Mouse (Mus musculus) ovary, adult 18-20 months (tissue): ENCODE measurements around the gene Msi2.

Experiments
- DNase-seq: peaks from one replicate; pipeline ENCODE4 v3.0.0; 2022; ENCODE audit warnings: low spot score, mixed read lengths

The Msi2 gene

DNA sequence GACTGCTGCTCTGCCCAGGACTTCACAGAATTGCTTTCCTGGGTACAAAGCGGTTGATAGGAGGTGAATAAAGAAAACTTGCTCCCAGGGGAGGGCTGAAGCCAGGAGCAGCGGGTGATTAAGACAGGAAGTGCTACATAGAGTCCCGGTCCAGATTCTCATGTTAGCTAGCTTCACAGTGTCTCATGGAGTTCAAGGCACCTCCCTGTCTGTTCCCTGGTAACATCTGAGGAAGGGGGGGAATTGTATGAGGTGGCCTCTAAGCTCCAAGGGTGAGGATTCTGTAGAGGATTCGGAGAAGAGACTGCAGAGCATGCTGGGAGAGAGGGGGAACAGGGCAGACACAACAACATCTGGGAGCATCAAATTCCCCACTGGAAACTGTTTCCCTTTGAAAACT is 233.2 kb downstream of the Msi2 start:
- DNase-seq = no peak

DNA sequence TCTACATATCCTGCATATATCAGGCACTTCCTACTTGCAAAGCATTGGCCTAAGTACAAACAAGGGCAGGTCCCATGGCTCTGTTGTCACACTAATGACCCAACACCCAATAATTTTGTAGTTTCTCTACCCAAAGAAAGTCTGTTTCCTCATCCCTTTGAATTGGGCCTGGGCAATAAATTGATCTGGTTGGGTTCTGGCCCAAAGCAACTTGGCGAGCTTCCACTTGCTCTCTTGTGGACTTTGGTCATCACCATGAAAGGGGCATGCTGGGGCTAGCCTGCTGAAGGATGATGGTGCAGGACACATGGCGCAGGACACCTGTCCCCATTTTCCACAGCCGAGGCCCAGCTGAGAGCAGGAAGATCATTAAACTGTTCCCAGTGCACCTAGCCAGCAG is 234.3 kb downstream of the Msi2 start:
- DNase-seq = no peak

DNA sequence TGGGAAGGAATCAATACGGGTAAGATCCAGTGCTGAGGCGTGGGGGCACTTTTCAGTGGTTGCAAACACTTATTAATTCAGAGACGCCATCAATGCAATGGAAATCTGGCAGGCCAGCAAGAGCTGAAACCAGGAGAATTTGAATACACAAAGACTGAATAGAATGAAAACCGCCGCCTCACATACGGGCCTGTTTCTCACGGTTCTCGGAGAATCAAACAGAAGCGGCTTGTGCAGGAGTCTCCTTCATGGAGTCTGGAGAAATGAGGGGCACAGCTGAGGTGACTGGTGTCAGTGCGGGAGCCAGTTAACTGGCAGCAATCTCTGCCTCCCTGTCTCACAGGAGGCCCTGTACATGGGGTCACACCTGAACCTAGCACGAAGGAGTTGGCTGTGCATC is 235.7 kb downstream of the Msi2 start:
- DNase-seq = no peak

DNA sequence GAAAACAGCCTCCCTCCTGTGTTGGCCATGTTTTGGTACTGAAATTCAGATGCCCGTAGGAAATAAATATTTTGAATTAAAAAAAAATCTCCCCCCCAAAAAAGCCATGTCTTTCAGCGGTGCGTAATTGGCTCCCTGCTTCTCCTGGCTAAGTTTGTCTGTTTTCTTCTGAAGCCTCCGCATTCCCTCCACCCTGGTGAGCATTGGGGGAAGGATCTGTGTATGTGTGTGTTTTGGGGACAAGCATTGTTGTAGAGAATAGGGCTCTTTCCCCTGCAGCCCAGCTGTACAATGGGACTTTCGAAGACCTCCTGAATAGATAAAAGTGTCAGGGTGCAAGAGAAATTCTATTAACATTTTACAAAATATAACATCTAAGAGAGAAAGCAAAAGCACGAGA is 236.1 kb downstream of the Msi2 start:
- no peak for DNase-seq

DNA sequence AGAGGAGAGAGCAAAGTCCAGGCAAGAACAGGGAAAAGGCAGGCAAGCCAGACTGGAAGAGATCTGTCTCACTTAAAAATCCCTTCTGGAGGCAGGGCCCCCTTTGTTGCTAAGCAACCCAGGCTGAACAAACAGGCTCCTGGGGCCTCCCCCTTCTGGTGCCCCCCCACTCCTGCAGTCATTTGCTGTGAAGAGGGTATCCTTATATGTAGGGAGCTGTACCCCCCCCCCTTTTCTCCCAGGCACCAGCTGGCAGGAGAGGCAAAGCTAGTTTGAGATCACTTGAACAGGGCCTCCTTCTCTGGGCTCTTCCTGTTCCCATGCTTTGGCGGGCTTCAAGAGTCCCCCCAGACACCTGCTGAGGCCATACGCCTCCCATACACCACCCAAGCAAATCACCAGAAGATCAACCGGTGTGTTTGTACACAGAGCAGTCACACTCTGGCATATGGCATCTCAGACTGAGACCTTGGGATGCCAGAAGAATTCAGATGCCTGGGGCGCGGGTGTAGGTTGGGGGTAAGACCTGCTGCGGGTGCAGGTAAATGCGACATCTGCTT is 236.6 kb downstream of the Msi2 start:
- no peak for DNase-seq

DNA sequence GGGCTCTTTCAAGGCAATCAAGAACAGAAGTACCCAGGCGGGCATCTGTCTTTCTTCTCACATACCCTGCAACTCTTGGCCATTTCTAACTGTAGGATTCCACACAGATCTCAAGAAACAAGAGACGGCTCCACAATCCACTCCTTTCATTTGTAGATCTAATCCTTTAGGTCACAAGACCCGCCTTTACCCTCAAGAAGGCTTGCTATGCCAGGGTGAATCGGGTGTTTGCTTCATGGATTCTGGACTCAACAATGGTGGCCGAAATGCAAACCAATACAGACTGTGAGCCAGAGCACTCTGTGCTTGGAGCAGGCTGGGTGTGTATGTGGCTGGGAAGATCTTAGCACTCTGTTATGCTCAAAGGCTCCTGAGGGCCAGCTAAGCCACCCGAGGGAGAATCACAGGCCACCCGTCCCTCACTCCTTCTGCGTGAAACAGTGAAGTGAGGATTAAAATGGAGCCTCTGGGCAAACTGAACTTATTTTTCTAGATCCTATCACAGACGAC is 237.2 kb downstream of the Msi2 start:
- DNase-seq = no peak

DNA sequence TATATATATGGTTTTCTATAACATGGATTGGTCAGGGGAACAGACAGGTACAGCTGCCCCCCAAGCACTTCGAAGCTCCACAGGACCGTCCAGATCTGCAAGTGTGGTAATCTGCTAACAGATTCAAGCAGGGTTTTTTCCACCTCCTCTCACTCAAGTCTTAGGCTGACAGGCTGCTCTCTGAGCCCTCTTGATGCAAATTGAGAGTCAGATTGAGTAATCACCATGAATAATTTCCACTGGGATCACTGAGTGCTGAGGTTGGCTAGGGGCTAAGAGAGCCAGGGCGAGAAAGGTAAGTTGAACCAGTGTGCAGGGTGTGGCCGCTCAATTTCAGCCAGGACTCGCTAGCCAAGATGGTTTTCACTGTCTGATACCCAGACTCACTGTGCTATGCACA is 238.8 kb downstream of the Msi2 start:
- DNase-seq = no peak

DNA sequence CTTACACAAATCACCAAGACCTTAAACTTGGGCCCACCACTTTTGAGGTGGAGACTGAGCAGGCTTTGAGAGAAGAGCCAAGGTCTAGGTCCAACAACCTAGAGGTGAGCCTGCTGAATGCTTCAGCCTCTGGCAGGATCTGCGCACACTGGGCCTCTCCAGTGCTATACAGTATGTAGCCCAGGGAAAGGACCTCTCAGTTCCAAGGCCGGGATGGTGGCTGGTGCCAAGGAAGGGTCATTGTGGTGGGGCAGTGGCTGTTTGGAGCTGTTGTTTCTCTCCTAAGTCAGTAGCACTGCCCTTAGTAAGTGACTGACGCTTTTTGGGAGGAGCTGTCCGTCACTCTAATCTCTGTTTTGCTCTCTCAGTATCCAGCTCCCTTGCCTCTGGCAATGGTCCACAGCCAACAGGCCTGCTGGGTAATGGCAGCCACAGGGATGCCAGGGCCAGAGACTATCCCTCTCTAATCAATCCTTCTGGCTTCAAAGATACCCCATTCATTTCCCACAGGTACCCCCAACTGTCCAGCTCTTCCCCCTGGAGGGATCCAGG is 243.3 kb downstream of the Msi2 start:
- peak; percentile 24 for DNase-seq

DNA sequence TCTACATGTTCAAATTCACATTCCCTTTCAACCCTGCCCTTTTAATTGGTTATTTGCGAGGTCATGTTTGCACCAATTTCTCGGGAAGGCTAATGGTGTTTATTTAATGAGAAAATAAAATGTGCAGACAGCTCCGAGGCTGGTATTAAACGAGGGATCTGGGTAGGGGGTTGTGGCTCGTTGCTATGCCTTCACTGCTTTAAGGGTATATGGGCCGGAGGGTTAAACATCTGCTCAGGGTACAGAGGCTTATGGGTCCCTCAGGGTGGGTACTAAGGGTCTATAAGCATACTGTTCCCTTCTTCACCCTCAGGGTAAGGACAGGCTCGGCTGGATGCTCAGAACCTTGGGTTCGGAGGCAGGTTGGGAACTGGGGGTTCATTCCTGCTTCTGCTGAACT is 245.6 kb downstream of the Msi2 start:
- DNase-seq = no peak

DNA sequence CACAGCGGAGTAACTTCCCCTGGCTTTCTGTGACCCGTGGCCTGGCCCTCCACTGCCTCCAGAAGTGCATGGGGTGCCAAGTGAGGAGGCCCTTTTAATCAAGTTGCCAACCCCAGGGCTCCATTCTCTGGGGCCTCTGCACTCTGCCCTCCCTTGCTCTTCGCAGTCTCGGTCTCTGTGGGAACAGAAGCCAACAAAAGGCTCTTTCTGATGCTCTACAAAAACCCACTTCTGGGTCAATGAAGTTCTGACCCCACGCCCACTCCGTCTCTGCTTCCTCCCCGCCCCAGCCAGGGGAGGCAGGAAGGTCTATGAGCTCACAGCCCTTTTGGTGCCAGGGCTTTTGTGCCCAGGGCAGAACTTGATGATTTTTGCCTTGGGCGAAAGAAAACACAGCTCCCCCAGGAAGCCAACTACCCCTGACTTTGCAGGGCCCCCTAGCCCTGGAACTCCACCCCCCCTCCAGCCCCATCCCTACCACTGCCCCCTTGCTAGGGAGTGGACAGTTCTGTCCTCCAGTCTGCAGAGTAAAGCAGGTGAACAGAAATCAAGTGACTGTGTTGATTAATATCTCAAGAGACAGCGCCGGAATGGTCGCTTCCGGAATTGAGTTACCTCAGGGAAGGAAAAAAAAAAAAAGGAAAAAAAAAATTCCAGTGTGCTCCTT is 246.2 kb downstream of the Msi2 start:
- no peak for DNase-seq

DNA sequence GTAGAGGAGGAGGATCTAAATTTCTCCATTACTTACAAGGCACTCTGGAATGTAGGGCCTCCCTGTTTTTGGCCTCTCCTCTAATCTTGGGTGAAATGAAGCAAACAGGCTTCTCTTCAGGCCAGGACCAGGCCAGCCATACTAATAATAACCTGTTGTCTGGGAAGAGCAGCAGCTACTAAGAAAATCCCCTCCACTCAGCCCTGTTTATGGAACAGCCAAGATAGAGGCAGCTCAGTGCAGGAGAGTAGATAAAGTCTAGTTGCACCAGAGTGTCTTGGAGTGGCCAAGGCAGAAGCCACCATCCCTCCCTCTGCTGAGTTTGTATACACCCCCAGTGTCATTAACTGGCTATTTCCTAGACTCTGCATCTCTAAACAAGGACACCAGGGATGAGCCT is 247.7 kb downstream of the Msi2 start:
- DNase-seq = no peak

DNA sequence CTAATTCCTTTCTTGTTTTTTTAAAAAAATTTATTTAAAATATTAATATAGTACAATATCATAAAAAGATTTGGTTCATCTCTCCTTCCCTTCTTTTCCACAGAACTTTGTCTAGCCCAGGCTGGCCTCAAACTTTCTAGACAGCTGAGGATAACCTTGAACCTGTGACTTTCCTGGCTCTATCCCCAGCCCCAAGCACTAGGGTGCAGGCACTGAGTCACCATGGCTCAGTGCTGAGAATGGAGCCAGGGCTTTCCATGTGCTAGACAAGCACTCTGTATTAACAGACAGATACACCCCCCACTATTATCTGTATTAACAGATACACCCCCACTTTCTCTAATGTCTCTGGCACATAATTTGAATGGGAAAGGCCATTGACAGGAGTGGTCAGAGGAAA is 249.3 kb downstream of the Msi2 start:
- DNase-seq = no peak

DNA sequence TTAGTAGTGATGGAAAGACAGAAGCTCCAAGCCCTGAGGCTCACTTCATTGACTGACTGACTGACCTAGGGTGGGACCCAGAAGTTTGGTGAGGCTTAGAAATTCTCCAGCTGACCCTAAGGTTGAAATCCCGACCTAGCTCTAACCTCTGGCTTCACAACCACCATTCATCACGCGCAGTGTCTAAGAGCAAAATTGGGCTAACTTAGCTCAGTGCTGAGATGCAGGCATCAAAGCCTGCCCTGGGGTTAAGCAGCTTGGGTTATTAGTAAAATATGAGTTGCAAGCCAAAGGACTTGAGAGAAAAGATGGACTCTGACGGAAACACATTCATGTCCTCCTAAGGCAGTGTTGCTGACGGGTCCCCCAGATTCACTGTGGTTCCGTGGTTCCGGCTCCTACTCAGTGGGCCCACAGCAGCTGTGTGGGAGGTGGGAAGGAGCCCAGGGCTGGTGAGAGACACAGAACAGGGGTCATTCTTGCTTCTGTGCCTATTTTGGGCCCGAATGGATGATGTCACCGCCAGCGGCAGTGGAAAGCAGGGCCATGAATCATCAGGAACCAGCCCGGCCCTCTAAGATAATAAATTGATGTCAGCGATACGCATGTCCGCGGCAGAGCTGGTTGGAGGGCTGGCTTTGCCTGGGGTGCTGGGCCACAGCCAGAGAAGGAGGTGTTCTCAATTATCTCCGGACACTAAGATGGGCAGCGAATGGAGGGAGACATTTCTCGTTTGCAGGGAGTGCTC is 250.6 kb downstream of the Msi2 start:
- DNase-seq = peak; percentile 78

DNA sequence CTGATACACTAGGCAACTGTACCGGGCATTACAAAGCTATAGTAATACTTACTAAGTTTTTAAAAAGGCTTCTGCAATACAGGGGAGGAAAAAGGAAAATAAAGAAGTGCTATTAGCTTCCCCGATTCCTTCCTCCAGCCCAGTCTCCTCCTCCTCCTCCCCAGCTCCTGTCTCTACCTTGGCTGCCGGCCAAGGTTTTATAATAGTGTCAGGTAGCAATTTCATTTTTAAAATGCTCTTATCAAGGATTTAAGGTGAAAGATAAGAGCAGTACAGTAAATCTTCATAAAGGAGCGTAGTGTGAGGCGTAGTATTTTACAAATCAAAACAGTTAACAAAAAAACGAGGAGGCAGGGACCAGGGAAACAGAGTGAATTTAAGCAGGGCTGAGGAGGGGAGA is 254.4 kb downstream of the Msi2 start:
- DNase-seq = no peak

DNA sequence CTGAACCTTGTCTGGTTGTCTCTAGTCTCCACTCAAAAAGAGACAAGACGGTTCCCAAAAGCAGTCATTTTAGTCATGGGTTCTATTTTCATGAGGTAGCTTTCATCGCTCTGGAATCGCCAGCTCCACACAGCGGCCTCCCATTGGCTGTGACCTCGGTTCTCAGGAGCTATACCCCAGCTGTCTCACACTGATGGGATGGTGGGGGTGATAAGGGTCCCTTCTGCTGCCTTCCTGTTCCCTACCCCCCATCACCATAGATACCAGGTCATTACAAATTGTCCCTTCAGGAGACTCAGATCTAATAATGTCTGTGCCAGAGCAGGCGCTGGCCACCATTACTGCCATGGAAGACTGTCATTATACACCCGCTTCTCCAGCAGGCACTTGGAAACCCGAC is 255.5 kb downstream of the Msi2 start:
- no peak for DNase-seq

DNA sequence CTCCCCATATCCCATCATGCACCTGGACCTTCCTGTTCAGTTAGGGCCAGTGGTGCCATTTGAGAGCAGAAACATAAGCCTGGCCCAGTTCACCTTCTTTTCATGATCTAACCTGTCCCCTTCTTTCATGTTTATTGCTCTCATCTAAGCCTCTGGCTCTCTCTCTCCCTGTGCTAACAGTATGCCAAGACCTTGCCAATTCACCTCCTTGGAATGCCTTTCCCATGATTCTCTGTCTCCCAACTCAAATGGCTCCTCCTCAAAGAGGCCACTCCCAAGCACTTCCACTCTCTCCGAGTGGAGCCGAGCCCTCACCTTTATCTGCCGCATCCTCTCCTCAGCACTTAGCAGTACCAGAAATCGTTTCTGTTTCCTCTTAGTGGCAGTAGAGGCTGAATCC is 256.7 kb downstream of the Msi2 start:
- DNase-seq = no peak

DNA sequence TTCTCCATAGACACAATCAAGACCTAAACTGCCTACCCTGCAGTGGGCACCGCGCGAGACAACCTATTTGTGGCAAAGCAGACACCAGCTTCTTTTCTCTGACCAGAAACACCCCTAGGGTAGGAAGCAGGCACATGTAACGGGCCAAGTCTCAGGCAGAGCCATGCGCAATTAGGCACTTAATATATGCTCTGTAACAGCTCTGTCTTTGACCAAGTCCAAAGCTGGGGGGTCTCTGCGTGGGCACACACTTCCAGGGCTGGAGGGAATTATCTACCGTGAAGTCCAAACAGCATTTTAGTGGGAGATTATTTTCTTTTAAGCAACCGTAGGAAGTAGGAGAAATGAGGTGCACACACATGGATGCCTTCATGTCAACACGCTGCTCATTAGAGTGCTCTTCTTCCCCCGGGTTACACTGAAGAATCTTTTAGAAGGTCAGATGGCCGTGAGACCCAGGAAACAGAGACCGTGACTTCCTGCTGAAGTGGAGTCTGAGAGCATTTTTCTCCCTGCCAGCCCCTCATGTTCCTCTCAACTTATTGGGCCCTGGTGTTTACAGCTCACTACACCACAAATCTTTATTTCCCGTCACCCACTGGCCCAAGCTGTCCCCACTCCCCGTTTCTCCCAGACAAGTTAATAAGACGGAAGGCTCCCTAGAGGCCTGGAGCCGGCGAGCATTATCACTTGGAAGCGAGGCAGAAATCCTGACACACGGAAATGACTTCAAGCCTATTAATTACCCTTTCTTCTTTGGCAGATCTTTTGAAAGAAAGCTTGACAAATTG is 258.2 kb downstream of the Msi2 start:
- DNase-seq = no peak

DNA sequence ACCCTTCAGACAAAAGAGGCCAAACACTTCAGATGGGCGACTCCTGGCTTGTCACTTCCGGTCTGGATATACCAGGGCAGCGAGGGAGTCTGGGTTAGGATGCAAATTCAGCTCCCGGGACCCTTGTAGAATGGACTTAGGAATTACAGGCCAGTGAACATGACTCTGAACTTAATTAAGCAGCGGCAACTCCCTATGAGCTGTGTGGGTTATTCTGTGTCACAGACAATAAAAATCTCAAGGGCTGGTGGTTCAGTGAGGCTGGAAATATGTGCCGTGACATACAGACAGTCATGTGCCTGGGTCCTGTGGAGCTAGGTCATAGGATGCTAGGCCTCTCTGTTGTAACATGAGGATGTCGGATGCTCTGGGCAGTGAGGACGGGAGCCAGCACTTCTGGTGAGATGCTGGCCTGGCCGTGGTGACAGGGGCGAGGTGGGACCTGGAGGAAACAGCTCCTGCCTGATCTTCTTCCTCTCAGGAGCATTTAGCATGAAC is 261.0 kb downstream of the Msi2 start:
- DNase-seq = no peak

DNA sequence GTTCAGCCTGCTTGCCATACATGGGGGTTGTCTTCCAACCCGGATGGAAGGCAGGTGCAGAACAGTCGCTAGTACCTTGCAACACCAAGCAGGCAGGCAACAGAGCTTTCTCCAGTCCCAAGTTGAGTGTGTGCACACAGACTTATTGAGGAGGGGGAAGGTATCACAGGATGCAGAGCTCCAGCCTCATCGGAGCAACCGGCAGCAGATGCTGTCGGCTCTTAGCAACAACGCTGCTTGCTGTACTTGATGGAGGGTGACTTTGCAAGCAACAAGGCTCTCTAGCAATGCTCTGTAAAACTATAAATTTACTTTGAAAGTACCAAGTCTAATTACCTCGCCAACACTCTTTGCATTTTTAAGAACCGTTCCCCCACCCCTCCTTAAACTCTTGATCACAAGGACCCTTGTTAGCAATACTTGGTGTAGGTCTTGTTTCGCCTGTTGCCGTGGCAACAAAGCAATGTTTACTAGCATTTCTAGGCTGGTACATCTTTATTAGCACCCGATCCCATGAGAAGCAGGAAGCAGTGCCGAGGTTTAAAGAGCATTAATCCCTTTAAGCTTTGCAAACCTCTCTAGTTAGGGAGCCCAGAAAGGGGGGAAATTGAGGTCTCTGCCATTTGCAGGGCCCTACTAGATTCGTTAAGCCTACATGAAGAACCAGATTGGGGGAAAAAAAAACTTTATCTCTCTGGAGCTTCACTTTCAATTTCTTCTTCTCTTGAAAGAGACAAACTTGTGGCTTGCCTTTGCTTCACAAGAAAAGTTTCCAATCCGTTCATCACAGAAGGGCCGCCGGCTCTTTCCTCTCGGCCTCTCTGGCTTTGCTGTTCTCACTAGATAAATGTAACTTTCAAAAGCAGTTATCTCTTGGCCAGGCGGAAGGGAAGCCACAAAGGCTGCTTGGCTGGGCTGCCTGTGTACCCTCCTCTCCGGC is 263.2 kb downstream of the Msi2 start:
- DNase-seq = no peak

DNA sequence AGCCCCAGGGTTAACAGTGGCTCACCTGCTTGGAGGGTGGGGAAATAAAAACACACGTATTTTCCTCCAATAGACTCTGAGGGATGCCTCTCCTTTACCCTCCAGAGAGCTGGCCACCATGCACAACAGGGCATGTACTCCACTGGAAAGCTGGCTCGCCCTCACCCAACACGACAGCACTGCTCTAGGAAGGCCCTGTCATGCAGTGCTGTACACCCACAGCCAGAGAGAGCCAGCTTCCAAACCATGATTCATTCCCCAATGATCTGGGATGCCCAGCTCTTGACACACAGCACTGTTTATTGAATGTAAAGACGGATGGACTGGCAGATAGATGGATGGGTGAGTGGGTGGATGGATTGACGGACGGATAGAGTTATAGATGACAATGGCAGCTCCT is 269.1 kb downstream of the Msi2 start:
- no peak for DNase-seq

DNA sequence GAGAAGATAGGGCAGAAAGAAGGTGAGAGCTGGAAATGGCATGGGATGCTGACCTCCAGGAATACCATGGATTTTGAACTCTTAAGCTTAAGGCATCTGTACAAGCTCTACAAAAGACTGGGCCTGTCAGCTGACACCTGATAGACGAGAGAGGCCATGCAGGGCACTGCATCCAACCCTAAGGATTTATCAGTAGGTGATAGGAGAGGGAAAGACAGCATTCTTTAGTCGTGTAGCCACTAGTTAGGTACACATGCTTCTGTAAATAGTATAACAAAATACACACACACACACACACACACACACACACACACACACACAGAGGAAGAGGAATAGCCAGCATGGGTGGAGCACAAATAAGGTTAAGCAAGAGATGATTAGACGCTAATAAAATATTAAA is 269.7 kb downstream of the Msi2 start:
- no peak for DNase-seq
